Mouse (Mus musculus) C2C12 (cell line): ENCODE measurements around the gene Slc39a11.

ENCODE experiments used
- CTCF ChIP-seq: IDR thresholded peaks from one replicate; pipeline ENCODE4 v1.5.1; 2011; ENCODE audit not compliant: control insufficient read depth, insufficient read depth, insufficient read length
- USF1 ChIP-seq: IDR thresholded peaks from one replicate; pipeline ENCODE4 v1.6.1; 2011; ENCODE audit warnings: low read depth, mild to moderate bottlenecking, control low read depth, moderate library complexity

GRCm38 (mm10) chr11:113338581-113338980 is 311.3 kb downstream of the Slc39a11 start:
- no peak for TF ChIP-seq CTCF
- no peak for TF ChIP-seq USF1
